Mouse (Mus musculus): ENCODE measurements around the gene Aldh3a2.

Gene Aldh3a2

DNA sequence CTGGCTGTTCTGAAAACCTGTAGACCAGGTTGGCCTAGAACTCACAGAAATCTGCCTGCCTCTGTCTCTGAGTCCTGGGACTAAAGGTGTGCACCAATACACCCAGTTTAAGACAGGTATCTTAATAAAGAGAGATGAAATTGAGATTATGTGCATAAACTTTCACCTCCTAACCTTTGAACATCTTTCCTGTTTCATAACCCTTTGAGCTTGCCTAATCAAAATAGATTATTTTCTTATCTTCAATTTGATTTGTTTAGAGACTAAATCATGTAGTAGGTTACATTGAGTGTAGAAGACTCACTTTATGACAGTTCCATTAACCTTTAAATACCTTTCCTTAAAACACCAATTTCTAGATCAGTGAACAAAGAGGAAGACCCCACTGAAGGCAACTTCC, 4.3 kb upstream of the Aldh3a2 start:
- DNase-seq (ENCODE audit: low spot score): no peak

GRCm38 (mm10) chr11:61270406-61270805, 3.1 kb upstream of the Aldh3a2 start:
- DNase-seq (ENCODE audit: low spot score): no peak

- DNase-seq (ENCODE audit: low spot score): no peak
Measured at GRCm38 (mm10) chr11:61268626-61269349, 1.5 kb upstream of the Aldh3a2 start.

DNA sequence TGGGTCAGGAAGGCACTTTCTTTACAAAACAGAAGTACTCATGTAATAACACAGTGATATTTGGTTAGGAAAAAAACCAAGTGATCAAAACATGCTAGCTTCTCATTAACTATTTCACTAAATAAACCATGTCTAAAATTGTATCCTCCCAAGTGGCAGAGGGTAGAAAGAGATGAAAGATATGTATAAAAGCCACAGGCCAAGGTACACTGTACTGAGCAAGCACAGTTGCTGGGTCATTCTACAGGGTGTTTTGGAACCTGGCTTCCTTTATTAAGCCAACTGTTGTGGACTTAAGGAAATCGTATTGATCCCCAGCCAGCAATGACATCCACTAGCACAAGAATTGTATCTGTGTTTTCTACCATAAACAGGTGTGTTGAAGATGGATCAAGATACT, 3.4 kb downstream of the Aldh3a2 start:
- DNase-seq (ENCODE audit: low spot score): no peak

- no peak for DNase-seq (ENCODE audit: low spot score)
Measured at GRCm38 (mm10) chr11:61262516-61262915, 4.7 kb downstream of the Aldh3a2 start.

- no peak for DNase-seq (ENCODE audit: low spot score)
Measured at GRCm38 (mm10) chr11:61259106-61259505, 8.2 kb downstream of the Aldh3a2 start.

GRCm38 (mm10) chr11:61252807-61253206, 14.5 kb downstream of the Aldh3a2 start:
- no peak for DNase-seq (ENCODE audit: low spot score)

GRCm38 (mm10) chr11:61251741-61252140, 15.5 kb downstream of the Aldh3a2 start:
- DNase-seq (ENCODE audit: low spot score): no peak

DNA sequence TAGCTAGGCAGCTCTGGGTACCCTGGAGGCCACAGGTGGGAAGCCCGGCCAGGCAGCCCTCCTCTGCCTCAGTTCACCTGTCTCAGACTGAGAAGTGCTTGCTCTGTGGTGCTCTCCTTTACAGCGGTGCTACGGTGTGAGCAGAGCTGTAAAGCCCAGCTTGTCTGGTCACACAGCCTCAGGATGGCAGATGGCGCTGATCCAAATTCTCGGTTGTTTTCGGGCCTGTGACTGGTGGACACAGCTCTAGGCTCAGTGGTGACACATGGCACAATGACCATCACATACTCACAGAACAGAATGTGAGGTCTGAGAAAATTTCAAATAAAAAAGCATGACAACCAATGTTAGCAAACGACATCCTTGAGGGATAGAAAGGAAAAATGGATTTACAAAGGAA, 22.9 kb downstream of the Aldh3a2 start:
- no peak for DNase-seq (ENCODE audit: low spot score)

- no peak for DNase-seq (ENCODE audit: low spot score)
Measured at GRCm38 (mm10) chr11:61236015-61236414, 31.2 kb downstream of the Aldh3a2 start.

- DNase-seq (ENCODE audit: low spot score): no peak
Measured at GRCm38 (mm10) chr11:61234174-61234573, 33.1 kb downstream of the Aldh3a2 start.

- peak; percentile 39 for DNase-seq (ENCODE audit: low spot score)
Measured at GRCm38 (mm10) chr11:61231329-61231728, 35.9 kb downstream of the Aldh3a2 start.

DNA sequence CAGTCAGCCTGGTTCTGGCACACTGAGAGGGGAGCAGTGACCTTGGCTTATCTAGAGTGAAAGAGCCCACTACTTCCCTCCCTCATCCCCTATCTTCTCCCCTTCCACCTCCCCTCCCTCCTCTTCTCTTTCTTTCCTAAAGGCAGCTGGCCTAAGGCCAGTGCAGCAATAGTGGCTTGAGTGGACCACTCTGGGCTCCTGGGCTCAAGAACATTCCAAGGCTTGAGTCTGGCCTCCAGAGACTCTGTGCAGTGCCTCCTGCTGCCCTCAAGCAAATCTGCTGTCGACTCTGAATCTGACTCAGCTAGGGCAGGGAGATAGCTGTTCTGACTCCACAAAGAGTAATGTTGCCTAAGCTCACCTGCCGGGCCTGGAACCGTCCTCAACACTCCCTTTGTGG, 38.9 kb downstream of the Aldh3a2 start:
- no peak for DNase-seq (ENCODE audit: low spot score)

- DNase-seq (ENCODE audit: low spot score): no peak
Measured at GRCm38 (mm10) chr11:61227816-61228215, 39.4 kb downstream of the Aldh3a2 start.

- no peak for DNase-seq (ENCODE audit: low spot score)
Measured at GRCm38 (mm10) chr11:61225941-61226412, 41.3 kb downstream of the Aldh3a2 start.

DNA sequence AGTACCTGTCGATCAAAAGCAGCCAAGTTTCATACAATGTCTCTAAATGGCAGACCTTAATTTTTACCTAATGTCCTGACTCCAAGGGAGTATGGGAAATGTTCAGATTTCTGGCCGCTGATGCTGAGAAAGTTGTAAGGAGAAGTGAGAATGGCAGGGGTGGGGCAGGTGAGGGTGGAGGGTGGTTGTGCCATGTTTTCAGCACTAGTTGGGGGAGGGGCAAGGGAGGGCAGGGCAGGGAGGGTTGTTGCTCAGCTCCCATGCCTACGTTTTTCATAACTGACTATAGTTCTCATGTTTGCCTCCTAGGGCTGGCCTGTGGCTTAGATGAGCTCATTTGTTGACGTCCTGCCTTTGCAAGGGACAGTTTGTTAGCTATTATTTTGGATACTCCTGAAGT, 41.8 kb downstream of the Aldh3a2 start:
- DNase-seq (ENCODE audit: low spot score): no peak

DNA sequence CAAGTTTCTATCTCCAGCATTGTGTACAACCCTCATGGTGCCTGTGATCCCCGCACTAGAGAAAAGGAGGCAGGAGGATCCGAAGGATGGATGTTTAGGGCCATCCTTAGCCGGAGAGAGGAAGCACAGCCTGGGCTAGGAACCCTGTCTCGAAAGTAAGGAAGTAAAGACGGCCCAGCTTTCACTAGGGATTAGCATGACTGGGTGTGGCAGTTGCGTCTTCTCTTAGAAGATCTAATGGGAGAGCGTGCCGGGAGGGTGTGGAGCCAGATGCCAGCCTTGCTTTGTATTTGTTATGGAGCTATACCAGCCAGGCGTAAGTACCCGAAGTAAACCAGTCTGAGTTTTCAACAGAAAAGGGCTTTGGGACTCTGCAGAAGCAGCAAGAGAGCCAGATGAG, 42.4 kb downstream of the Aldh3a2 start:
- no peak for DNase-seq (ENCODE audit: low spot score)

DNA sequence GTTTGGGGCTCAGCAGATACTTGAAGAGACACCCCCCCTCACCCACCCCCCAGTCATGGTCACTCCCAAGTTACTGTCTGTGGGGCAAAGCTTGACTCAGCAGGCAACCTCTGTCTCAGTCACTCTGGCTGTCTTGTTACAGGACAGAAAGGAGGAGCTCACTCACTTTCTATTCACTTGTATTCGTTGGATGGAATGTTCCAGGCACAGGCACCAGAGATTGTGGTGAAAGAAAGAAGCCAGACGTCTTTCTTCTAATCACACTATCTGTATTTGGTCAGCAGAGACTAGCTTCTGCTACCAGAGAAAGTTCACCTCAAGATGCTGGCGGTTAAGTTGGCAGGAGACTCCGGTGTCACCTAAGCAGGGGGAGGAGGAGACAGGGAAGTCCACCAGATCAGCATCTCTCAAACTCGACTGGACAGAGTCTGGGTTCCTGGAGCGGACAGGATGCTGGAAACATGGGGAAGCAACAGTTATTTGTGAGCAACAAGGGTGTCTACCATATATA, 43.0 kb downstream of the Aldh3a2 start:
- no peak for DNase-seq (ENCODE audit: low spot score)

GRCm38 (mm10) chr11:61222971-61223745, 44.1 kb downstream of the Aldh3a2 start:
- DNase-seq (ENCODE audit: low spot score): no peak

DNA sequence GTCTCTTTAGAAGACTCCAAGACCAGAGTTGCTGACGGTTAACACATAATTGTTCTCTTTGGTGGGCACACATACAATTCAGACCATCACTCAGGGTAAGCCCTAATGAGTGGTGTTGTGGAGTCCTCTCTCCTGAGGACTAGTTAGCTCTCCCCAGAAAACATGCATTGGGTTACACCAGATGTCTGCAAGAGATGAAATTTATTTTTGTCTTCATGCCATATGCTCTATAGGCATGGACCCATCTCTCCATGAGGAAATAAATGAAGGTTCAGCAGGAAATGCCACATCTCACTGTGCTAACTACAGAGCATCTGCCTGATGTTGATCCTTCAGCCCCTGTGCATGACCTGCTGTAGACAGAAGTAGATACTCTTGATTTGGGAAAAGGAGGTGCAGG, 45.3 kb downstream of the Aldh3a2 start:
- DNase-seq (ENCODE audit: low spot score): no peak

- no peak for DNase-seq (ENCODE audit: low spot score)
Measured at GRCm38 (mm10) chr11:61220156-61220881, 46.9 kb downstream of the Aldh3a2 start.

GRCm38 (mm10) chr11:61215936-61216335, 51.3 kb downstream of the Aldh3a2 start:
- no peak for DNase-seq (ENCODE audit: low spot score)

GRCm38 (mm10) chr11:61212102-61212501, 55.2 kb downstream of the Aldh3a2 start:
- DNase-seq (ENCODE audit: low spot score): no peak

Data from layer of hippocampus, adult 9-10 months (tissue).